Mouse (Mus musculus) erythroblast, embryonic 14.5 days (primary cell): ENCODE results near the gene Abca1.

ENCODE experiments used
- GATA1 ChIP-seq: IDR thresholded peaks from 2 replicates; pipeline ENCODE4 v1.6.1; 2012; ENCODE audit warnings: low read length, inconsistent platforms, mixed read lengths
- TAL1 ChIP-seq: IDR thresholded peaks from 3 replicates; pipeline ENCODE4 v1.6.1; 2012; ENCODE audit warnings: low read length, inconsistent platforms, mixed read lengths

- TF ChIP-seq GATA1 (no peak), TAL1 (no peak)
Observed at GRCm38 (mm10) chr4:53073025-53073424, 86.7 kb downstream of the Abca1 start.
